Mouse (Mus musculus): ENCODE data around the gene Cdt1. TPM values are rescaled to one million over a fixed set of nuclear protein-coding genes. Genes with fewer than 3 reads are reported as not detected.

Cdt1 gene
- total RNA-seq, 4 experiments from 2014 or later, result 0.47 to 1.0 (median 0.83) TPM

DNA sequence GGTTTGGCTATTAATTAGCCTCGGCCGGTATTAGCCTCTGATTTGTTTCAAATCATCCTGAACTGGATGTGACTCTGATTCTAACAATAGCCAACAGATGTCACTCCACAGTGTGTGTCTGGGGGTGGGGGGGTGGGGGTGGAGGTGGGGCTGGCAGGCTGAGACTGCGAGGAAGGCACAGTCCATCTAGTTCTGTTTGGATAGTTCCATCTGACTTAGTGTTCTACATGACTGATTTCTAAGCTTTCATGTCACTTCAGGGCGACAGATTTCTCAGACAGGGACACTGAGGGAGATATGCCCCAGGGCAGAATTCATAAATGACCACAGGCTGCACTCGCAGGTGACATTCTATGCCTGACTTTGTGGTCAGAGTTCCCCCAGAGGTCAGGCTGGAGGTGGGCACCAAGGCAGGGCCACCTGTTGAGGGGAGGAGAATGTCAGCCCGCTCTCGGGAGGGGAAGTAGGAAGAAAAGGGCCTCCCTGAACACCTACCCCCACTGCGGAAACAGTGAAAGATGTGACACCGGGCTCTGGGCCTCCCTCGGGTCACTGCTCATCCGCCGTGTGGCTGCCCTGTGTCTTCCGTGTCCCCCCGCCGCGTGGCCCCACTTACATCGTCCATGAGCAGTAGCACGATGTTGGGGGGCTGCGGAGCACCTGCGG, 42.9 kb downstream of the Cdt1 start:
- DNase-seq (ENCODE audit: low spot score in 2 of 2), result peak in 1 of 2 experiments; percentile 16

- peak; percentile 93 to 95 for DNase-seq (ENCODE audit: low spot score in 2 of 2)
Measured at GRCm38 (mm10) chr8:122611295-122612133, 43.7 kb downstream of the Cdt1 start, which contains the start of the genes Galns and Trappc2l. Galns (minus strand) TSS chr8:122611463. Trappc2l (plus strand) TSS chr8:122611640.

- no peak for DNase-seq (ENCODE audit: low spot score in 2 of 2)
Measured at GRCm38 (mm10) chr8:122616181-122616905, 48.5 kb downstream of the Cdt1 start.

GRCm38 (mm10) chr8:122617947-122618546, 50.2 kb downstream of the Cdt1 start:
- DNase-seq (ENCODE audit: low spot score in 2 of 2), result peak; percentile 74 to 79

DNA sequence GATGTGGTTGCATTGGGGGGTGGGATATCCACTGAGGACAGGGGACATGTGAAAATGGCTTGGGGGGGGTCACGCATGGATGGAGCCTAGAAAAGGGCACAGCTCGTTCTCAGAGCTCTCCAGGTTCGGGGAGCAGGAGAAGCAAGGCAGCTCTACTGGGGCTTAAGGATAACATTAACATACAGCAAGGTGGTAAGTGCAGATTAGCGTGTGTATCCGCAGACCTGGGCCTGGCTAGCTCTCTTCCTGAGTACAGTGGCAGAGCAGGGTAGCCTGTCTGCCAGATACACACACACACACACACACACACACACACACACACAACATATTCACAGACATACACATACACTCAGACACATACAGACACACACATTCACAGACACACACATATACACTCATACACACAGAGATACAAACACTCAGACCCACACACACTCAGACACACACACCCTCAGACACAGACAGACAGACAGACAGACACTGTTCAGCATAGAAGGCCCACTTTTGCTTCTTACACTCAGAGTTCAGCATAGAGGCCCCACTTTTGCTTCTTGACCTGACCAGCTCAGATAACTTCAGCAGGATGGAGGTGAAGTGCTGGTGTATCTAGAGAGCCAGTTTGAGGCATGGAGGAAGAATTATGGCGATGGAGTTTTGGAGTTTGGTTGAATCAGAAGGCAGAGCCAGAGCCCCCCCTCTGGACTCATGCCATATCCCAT, 51.0 kb downstream of the Cdt1 start:
- no peak for DNase-seq (ENCODE audit: low spot score in 2 of 2)

GRCm38 (mm10) chr8:122620446-122620845, 52.6 kb downstream of the Cdt1 start:
- DNase-seq (ENCODE audit: low spot score in 2 of 2), result no peak

GRCm38 (mm10) chr8:122622727-122623126, 54.9 kb downstream of the Cdt1 start, which contains the start of gene Pabpn1l:
Pabpn1l (minus strand) TSS chr8:122622739.
- DNase-seq (ENCODE audit: low spot score in 2 of 2), result no peak

Small RNA genes lying within 50 kb of the gene (microRNA-seq; reads per million reads assigned to microRNA genes)
- not detected for gene Mir6396

Other genes with a start within 250 kb of the Cdt1 start
- not detected for gene Trhr2, start 207.3 kb upstream of the Cdt1 start, total RNA-seq (2022)
- gene Zc3h18, start 191.4 kb upstream of the Cdt1 start, total RNA-seq (2022), result 10 to 100 TPM; 22.9 to 30.7 (median 25.8) TPM
- gene Il17c, start 146.0 kb upstream of the Cdt1 start, total RNA-seq (2022), result not detected
- 1 to 10 TPM; 3.8 to 8.6 (median 5.7) TPM for gene Cyba, start 135.1 kb upstream of the Cdt1 start, total RNA-seq (2022)
- 1 to 10 TPM; 3.4 to 5.5 (median 4.8) TPM for gene Mvd, start 124.6 kb upstream of the Cdt1 start, total RNA-seq (2022)
- 10 to 100 TPM in 3 of 4 experiments, 1 to 10 TPM in 1; 8.9 to 15.4 (median 13.7) TPM for gene Snai3, start 107.3 kb upstream of the Cdt1 start, total RNA-seq (2022)
- 10 to 100 TPM; 29.9 to 37.5 (median 32.4) TPM for gene Rnf166, start 92.0 kb upstream of the Cdt1 start, total RNA-seq (2022)
- 1 to 10 TPM; 6.1 to 7.2 (median 6.7) TPM for gene Ctu2, start 91.9 kb upstream of the Cdt1 start, total RNA-seq (2022)
- 10 to 100 TPM; 11.7 to 14.4 (median 13.9) TPM for gene Piezo1, start 16.7 kb upstream of the Cdt1 start, total RNA-seq (2022)
- gene Aprt, start 8.9 kb downstream of the Cdt1 start, total RNA-seq (2022), result 10 to 100 TPM; 42.7 to 49.4 (median 45.2) TPM
- under 1 TPM; 0.92 to 0.96 (median 0.93) TPM for gene Galns, start 43.4 kb downstream of the Cdt1 start, total RNA-seq (2022)
- gene Trappc2l, start 43.6 kb downstream of the Cdt1 start, total RNA-seq (2022), result 10 to 100 TPM; 38.7 to 49.7 (median 44.0) TPM
- gene Pabpn1l, start 54.7 kb downstream of the Cdt1 start, total RNA-seq (2022), result under 1 TPM in 1 of 4 experiments, not detected in 3; 0.27 TPM
- gene Cbfa2t3, start 131.1 kb downstream of the Cdt1 start, total RNA-seq (2022), result 10 to 100 TPM; 12.3 to 22.0 (median 17.2) TPM
- 10 to 100 TPM; 10.5 to 13.1 (median 11.5) TPM for gene Acsf3, start 207.5 kb downstream of the Cdt1 start, total RNA-seq (2022)

All from gastrocnemius, adult 8-10 months (tissue).